Comparison of ENCODE assay signal across 13 mouse cellular contexts in the genomic region with DNA sequence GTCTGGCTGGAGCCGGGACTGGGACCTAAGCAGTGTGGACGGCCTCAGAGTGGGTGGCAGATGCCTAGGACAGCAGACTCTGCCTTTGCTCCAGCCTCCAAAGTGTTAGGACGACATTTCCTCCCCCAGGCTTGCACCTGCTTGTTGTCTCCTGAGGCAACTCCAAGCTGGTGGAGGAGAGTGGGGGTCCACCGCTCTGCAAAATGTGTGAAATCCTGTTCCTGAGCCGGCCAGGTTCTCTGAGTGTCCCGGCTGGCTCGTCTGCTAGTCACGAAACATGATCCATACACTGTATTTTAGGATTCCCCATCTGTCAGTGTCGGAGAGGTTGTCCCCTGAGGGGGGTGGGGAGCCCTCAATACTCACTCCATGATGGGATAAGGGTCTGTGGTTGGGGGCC. TPM values are rescaled to one million over a fixed set of nuclear protein-coding genes. Genes with fewer than 3 reads are reported as not detected.
DNase-seq lines count a peak whose midpoint lies in the region; ATAC-seq and TF ChIP-seq lines count a peak whose summit lies in the region.
"Had no signal": no experiment of that assay in that cellular context is flagged by ENCODE, and none has a peak within 500 bp of the region (broad histone marks: within the 10 kb centered on the region; RNA-seq: fewer than 3 reads in every experiment).

No protein-coding gene starts in this region.

- DNase-seq in hindbrain, embryonic 10.5 days (ENCODE audit: low spot score): no peak
- no peak for DNase-seq in limb, embryonic 10.5 days (ENCODE audit: low spot score)
- no peak for DNase-seq in embryonic facial prominence, embryonic 14.5 days (ENCODE audit: low spot score)
- DNase-seq in midbrain, postnatal 0 days (ENCODE audit: low spot score): no peak
- no peak for DNase-seq in lung, postnatal 4 days
- DNase-seq: cerebellum, adult 11 months; kidney, postnatal 4 days had no signal

- H3K9me3 ChIP-seq in hindbrain, embryonic 10.5 days: no peaks in the 10 kb centered on the region
- no peaks in the 10 kb centered on the region for H3K9me3 ChIP-seq in hindbrain, embryonic 16.5 days (ENCODE audit: control insufficient read depth, low read length)
- no peaks in the 10 kb centered on the region for H3K9me3 ChIP-seq in limb, embryonic 12.5 days
- H3K9me3 ChIP-seq in limb, embryonic 10.5 days (replicated peaks): no peaks in the 10 kb centered on the region
- H3K9me3 ChIP-seq in embryonic facial prominence, embryonic 14.5 days (ENCODE audit: control insufficient read depth, low read length): no peaks in the 10 kb centered on the region
- H3K9me3 ChIP-seq in midbrain, postnatal 0 days (ENCODE audit: low read length): no peaks in the 10 kb centered on the region
- no peaks in the 10 kb centered on the region for H3K9me3 ChIP-seq in intestine, embryonic 15.5 days
- H3K9me3 ChIP-seq: heart, embryonic 12.5 days had no signal

- TF ChIP-seq CTCF in midbrain, postnatal 0 days (IDR thresholded peaks at IDR 0.05): no peak

- peaks cover 86% of the 10 kb centered on the region for H3K4me1 ChIP-seq in hindbrain, embryonic 10.5 days (replicated peaks)
- H3K4me1 ChIP-seq in hindbrain, embryonic 16.5 days (ENCODE audit: control insufficient read depth, insufficient read depth, low read depth, low read length): peaks cover 14% of the 10 kb centered on the region
- peaks cover 78% of the 10 kb centered on the region for H3K4me1 ChIP-seq in limb, embryonic 12.5 days (replicated peaks)
- H3K4me1 ChIP-seq in limb, embryonic 10.5 days: peaks cover 64% of the 10 kb centered on the region
- peaks cover 16% of the 10 kb centered on the region for H3K4me1 ChIP-seq in embryonic facial prominence, embryonic 14.5 days (ENCODE audit: control insufficient read depth, insufficient read depth, low read length)
- H3K4me1 ChIP-seq in midbrain, postnatal 0 days (ENCODE audit: insufficient read depth, low read length): peaks cover 5% of the 10 kb centered on the region; the same call in 1 of the 2 replicates
- H3K4me1 ChIP-seq in intestine, embryonic 15.5 days (replicated peaks): peaks cover 49% of the 10 kb centered on the region

- H3K4me3 ChIP-seq in hindbrain, embryonic 10.5 days: no peak overlapping the region
- no peak overlapping the region for H3K4me3 ChIP-seq in hindbrain, embryonic 16.5 days (ENCODE audit: low read length)
- no peak overlapping the region for H3K4me3 ChIP-seq in limb, embryonic 12.5 days (replicated peaks)
- H3K4me3 ChIP-seq in limb, embryonic 10.5 days: no peak overlapping the region
- H3K4me3 ChIP-seq in embryonic facial prominence, embryonic 14.5 days (ENCODE audit: low read depth, low read length): no peak overlapping the region
- no peak overlapping the region for H3K4me3 ChIP-seq in midbrain, postnatal 0 days (ENCODE audit: low read depth, low read length)
- H3K4me3 ChIP-seq in intestine, embryonic 15.5 days (replicated peaks): no peak overlapping the region
- H3K4me3 ChIP-seq: erythroblast, embryonic 14.5 days; heart, embryonic 12.5 days had no signal

- peaks cover 63% of the 10 kb centered on the region for H3K36me3 ChIP-seq in hindbrain, embryonic 10.5 days
- no peaks in the 10 kb centered on the region for H3K36me3 ChIP-seq in hindbrain, embryonic 16.5 days (ENCODE audit: control insufficient read depth, insufficient read depth, low read length)
- H3K36me3 ChIP-seq in limb, embryonic 12.5 days: peaks cover 45% of the 10 kb centered on the region
- peaks cover 86% of the 10 kb centered on the region for H3K36me3 ChIP-seq in limb, embryonic 10.5 days
- H3K36me3 ChIP-seq in embryonic facial prominence, embryonic 14.5 days (ENCODE audit: control insufficient read depth, insufficient read depth, low read length): no peaks in the 10 kb centered on the region; the same call in 1 of the 2 replicates
- H3K36me3 ChIP-seq in midbrain, postnatal 0 days (ENCODE audit: insufficient read depth, low read length): no peaks in the 10 kb centered on the region
- H3K36me3 ChIP-seq in intestine, embryonic 15.5 days: no peaks in the 10 kb centered on the region

- H3K27ac ChIP-seq in hindbrain, embryonic 10.5 days: peak overlapping the region; percentile 46; the same call in 1 of the 2 replicates
- no peak overlapping the region for H3K27ac ChIP-seq in hindbrain, embryonic 16.5 days (ENCODE audit: low read depth, low read length)
- peak overlapping the region; percentile 5 for H3K27ac ChIP-seq in limb, embryonic 12.5 days
- H3K27ac ChIP-seq in limb, embryonic 10.5 days: no peak overlapping the region
- no peak overlapping the region for H3K27ac ChIP-seq in embryonic facial prominence, embryonic 14.5 days (replicated peaks; ENCODE audit: low read depth, low read length)
- H3K27ac ChIP-seq in midbrain, postnatal 0 days (ENCODE audit: low read depth, low read length): no peak overlapping the region
- no peak overlapping the region for H3K27ac ChIP-seq in intestine, embryonic 15.5 days

- no peaks in the 10 kb centered on the region for H3K27me3 ChIP-seq in hindbrain, embryonic 10.5 days (ENCODE audit: insufficient read depth, poor library complexity, severe bottlenecking)
- H3K27me3 ChIP-seq in hindbrain, embryonic 16.5 days (replicated peaks; ENCODE audit: control insufficient read depth, insufficient read depth, low read length): no peaks in the 10 kb centered on the region
- no peaks in the 10 kb centered on the region for H3K27me3 ChIP-seq in limb, embryonic 12.5 days
- no peaks in the 10 kb centered on the region for H3K27me3 ChIP-seq in limb, embryonic 10.5 days (ENCODE audit: low read depth, poor library complexity, severe bottlenecking)
- no peaks in the 10 kb centered on the region for H3K27me3 ChIP-seq in embryonic facial prominence, embryonic 14.5 days (replicated peaks; ENCODE audit: control insufficient read depth, insufficient read depth, low read length)
- H3K27me3 ChIP-seq in midbrain, postnatal 0 days (ENCODE audit: insufficient read depth, low read length): no peaks in the 10 kb centered on the region
- no peaks in the 10 kb centered on the region for H3K27me3 ChIP-seq in intestine, embryonic 15.5 days (replicated peaks)
- H3K27me3 ChIP-seq: heart, embryonic 12.5 days had no signal

- 70% methylated on average over 9 of the region's 9 CpGs for WGBS in hindbrain, embryonic 10.5 days
- 66% methylated on average over 9 of the region's 9 CpGs for WGBS in hindbrain, embryonic 16.5 days
- WGBS in limb, embryonic 12.5 days: 59% methylated on average over 9 of the region's 9 CpGs
- 59% methylated on average over 9 of the region's 9 CpGs for WGBS in limb, embryonic 10.5 days
- 42% methylated on average over 9 of the region's 9 CpGs for WGBS in embryonic facial prominence, embryonic 14.5 days
- 72% methylated on average over 9 of the region's 9 CpGs for WGBS in midbrain, postnatal 0 days
- 57% methylated on average over 9 of the region's 9 CpGs for WGBS in intestine, embryonic 15.5 days

- no peak overlapping the region for H3K9ac ChIP-seq in hindbrain, embryonic 16.5 days (ENCODE audit: low read depth, low read length)
- H3K9ac ChIP-seq in limb, embryonic 12.5 days (replicated peaks): no peak overlapping the region
- no peak overlapping the region for H3K9ac ChIP-seq in embryonic facial prominence, embryonic 14.5 days (ENCODE audit: low read depth, low read length)
- no peak overlapping the region for H3K9ac ChIP-seq in midbrain, postnatal 0 days (replicated peaks; ENCODE audit: low read length, poor library complexity, severe bottlenecking)
- H3K9ac ChIP-seq in intestine, embryonic 15.5 days: no peak overlapping the region
- H3K9ac ChIP-seq: heart, embryonic 12.5 days had no signal

- no peak for ATAC-seq in hindbrain, embryonic 16.5 days
- ATAC-seq in limb, embryonic 12.5 days (ENCODE audit: insufficient number of reproducible peaks, insufficient read depth, low FRiP score, low TSS enrichment, low read depth): no peak
- peak; percentile 23; the same call in 1 of the 2 replicates for ATAC-seq in embryonic facial prominence, embryonic 14.5 days (ENCODE audit: low read depth)
- 0 out of 2 replicates have a peak, but pooled peaks have one; percentile 34 for ATAC-seq in midbrain, postnatal 0 days (ENCODE audit: low FRiP score)
- ATAC-seq in intestine, embryonic 15.5 days: no peak
- ATAC-seq: activated CD4-positive, CD25-positive, alpha-beta regulatory T cell, adult 4 months had no signal

- no peak overlapping the region for H3K4me2 ChIP-seq in hindbrain, embryonic 16.5 days (ENCODE audit: low read length)
- no peak overlapping the region for H3K4me2 ChIP-seq in limb, embryonic 12.5 days
- H3K4me2 ChIP-seq in embryonic facial prominence, embryonic 14.5 days (ENCODE audit: low read depth, low read length): no peak overlapping the region
- H3K4me2 ChIP-seq in midbrain, postnatal 0 days (ENCODE audit: low read depth, low read length, poor library complexity, severe bottlenecking): no peak overlapping the region
- H3K4me2 ChIP-seq in intestine, embryonic 15.5 days (replicated peaks): no peak overlapping the region
- H3K4me2 ChIP-seq: heart, embryonic 12.5 days had no signal

RNA-seq across cellular contexts. Expression of a gene that starts 53.9 kb away (rescaled TPM):
- polyA plus RNA-seq in hindbrain, embryonic 10.5 days (2016; fragmentation: Nextera tagmentation; extraction: Ambion mirVana): 140 and 180 TPM in 2 replicates
- polyA plus RNA-seq in hindbrain, embryonic 16.5 days (2015; fragmentation: Nextera tagmentation; extraction: Ambion mirVana): 82.9 and 115 TPM in 2 replicates
- polyA plus RNA-seq in limb, embryonic 12.5 days (2016; fragmentation: Nextera tagmentation; extraction: Ambion mirVana): 278 and 295 TPM in 2 replicates
- polyA plus RNA-seq in limb, embryonic 10.5 days (2016; fragmentation: Nextera tagmentation; extraction: Ambion mirVana): 225 and 250 TPM in 2 replicates
- polyA plus RNA-seq in embryonic facial prominence, embryonic 14.5 days (2014; fragmentation: Nextera tagmentation; extraction: Ambion mirVana): 72.9 and 88.2 TPM in 2 replicates
- 172 and 176 TPM in 2 replicates for total RNA-seq in midbrain, postnatal 0 days (2014; rRNA removed)
- 110 and 126 TPM in 2 replicates for polyA plus RNA-seq in midbrain, postnatal 0 days (2015; fragmentation: Nextera tagmentation; extraction: Ambion mirVana)
- 83.7 and 86.0 TPM in 2 replicates for polyA plus RNA-seq in intestine, embryonic 15.5 days (2015; fragmentation: Nextera tagmentation; extraction: Ambion mirVana)

Comparison
In these comparisons a context has a peak if more than half of its experiments do, and no peak if none do; other contexts are left out.
1. H3K27ac ChIP-seq: peak in hindbrain, embryonic 10.5 days (single experiment) and limb, embryonic 12.5 days (single experiment); none in hindbrain, embryonic 16.5 days (single experiment), limb, embryonic 10.5 days (single experiment), embryonic facial prominence, embryonic 14.5 days (single experiment), midbrain, postnatal 0 days (single experiment) and intestine, embryonic 15.5 days (single experiment).
2. ATAC-seq: peak in embryonic facial prominence, embryonic 14.5 days (single experiment) and midbrain, postnatal 0 days (single experiment); none in hindbrain, embryonic 16.5 days (single experiment), limb, embryonic 12.5 days (single experiment) and intestine, embryonic 15.5 days (single experiment).